Mouse (Mus musculus): ENCODE measurements around the gene Mast4. TPM values are rescaled to one million over a fixed set of nuclear protein-coding genes. Genes with fewer than 3 reads are reported as not detected.

Mast4 gene
- polyA plus RNA-seq, 1 experiment from 2014 or later = 18.9 TPM

- 67% methylated on average over 7 of the region's 7 CpGs for WGBS
- Histone ChIP-seq H3K4me3 (ENCODE audit: low read depth, low read length) (no peak overlapping the region), H3K9ac (ENCODE audit: low read length) (no peak overlapping the region), H3K9me3 (ENCODE audit: control insufficient read depth, low read length) (no peaks in the 10 kb centered on the region), H3K27ac (replicated peaks; ENCODE audit: low read depth, low read length) (no peak overlapping the region), H3K4me2 (ENCODE audit: low read depth, severe bottlenecking) (no peak overlapping the region), H3K4me1 (ENCODE audit: control insufficient read depth, insufficient read depth, low read length) (peaks cover 10% of the 10 kb centered on the region; the same call in 1 of the 2 replicates), H3K36me3 (ENCODE audit: control insufficient read depth, insufficient read depth, low read length) (no peaks in the 10 kb centered on the region), H3K27me3 (ENCODE audit: control insufficient read depth, insufficient read depth, low read length) (no peaks in the 10 kb centered on the region)
- ATAC-seq (ENCODE audit: insufficient number of reproducible peaks, low FRiP score, low TSS enrichment, low read depth) (no peak), DNase-seq (ENCODE audit: low spot score) (no peak)
These were observed 205.6 kb downstream of the Mast4 start for GRCm38 (mm10) chr13:103128729-103129128.

- Histone ChIP-seq H3K9me3 (ENCODE audit: control insufficient read depth, low read length) (no peaks in the 10 kb centered on the region), H3K27me3 (ENCODE audit: control insufficient read depth, insufficient read depth, low read length) (no peaks in the 10 kb centered on the region), H3K9ac (ENCODE audit: low read length) (no peak overlapping the region), H3K4me1 (ENCODE audit: control insufficient read depth, insufficient read depth, low read length) (peaks cover 10% of the 10 kb centered on the region; the same call in 1 of the 2 replicates), H3K27ac (replicated peaks; ENCODE audit: low read depth, low read length) (no peak overlapping the region), H3K36me3 (ENCODE audit: control insufficient read depth, insufficient read depth, low read length) (no peaks in the 10 kb centered on the region), H3K4me3 (ENCODE audit: low read depth, low read length) (no peak overlapping the region), H3K4me2 (ENCODE audit: low read depth, severe bottlenecking) (no peak overlapping the region)
- no peak for DNase-seq (ENCODE audit: low spot score)
- WGBS = 94% methylated on average over 5 of the region's 5 CpGs
- ATAC-seq (ENCODE audit: insufficient number of reproducible peaks, low FRiP score, low TSS enrichment, low read depth) = no peak
These were observed 206.7 kb downstream of the Mast4 start for GRCm38 (mm10) chr13:103127594-103127993.

- H3K9ac ChIP-seq (ENCODE audit: low read length) = no peak overlapping the region
- H3K4me2 ChIP-seq (ENCODE audit: low read depth, severe bottlenecking) = no peak overlapping the region
- 86% methylated on average over 9 of the region's 9 CpGs for WGBS
- peaks cover 12% of the 10 kb centered on the region; the same call in 1 of the 2 replicates for H3K4me1 ChIP-seq (ENCODE audit: control insufficient read depth, insufficient read depth, low read length)
- H3K4me3 ChIP-seq (ENCODE audit: low read depth, low read length) = no peak overlapping the region
- no peak for ATAC-seq (ENCODE audit: insufficient number of reproducible peaks, low FRiP score, low TSS enrichment, low read depth)
- H3K27me3 ChIP-seq (ENCODE audit: control insufficient read depth, insufficient read depth, low read length) = 0 out of 2 replicates have a peak, but pooled peaks cover 2% of the 10 kb centered on the region
- H3K36me3 ChIP-seq (ENCODE audit: control insufficient read depth, insufficient read depth, low read length) = no peaks in the 10 kb centered on the region
- no peak overlapping the region for H3K27ac ChIP-seq (replicated peaks; ENCODE audit: low read depth, low read length)
- no peaks in the 10 kb centered on the region for H3K9me3 ChIP-seq (ENCODE audit: control insufficient read depth, low read length)
- DNase-seq (ENCODE audit: low spot score) = no peak
These were observed 210.6 kb downstream of the Mast4 start for GRCm38 (mm10) chr13:103123716-103124115.

GRCm38 (mm10) chr13:103121796-103122792 is 212.2 kb downstream of the Mast4 start:
- no peak overlapping the region for H3K4me3 ChIP-seq (ENCODE audit: low read depth, low read length)

GRCm38 (mm10) chr13:103120669-103121131 is 213.6 kb downstream of the Mast4 start:
- H3K4me1 ChIP-seq (ENCODE audit: control insufficient read depth, insufficient read depth, low read length) = peaks cover 6% of the 10 kb centered on the region; the same call in 1 of the 2 replicates
- H3K27ac ChIP-seq (replicated peaks; ENCODE audit: low read depth, low read length) = no peak overlapping the region
- 15% methylated on average over 7 of the region's 7 CpGs for WGBS
- H3K4me3 ChIP-seq (ENCODE audit: low read depth, low read length) = no peak overlapping the region
- no peaks in the 10 kb centered on the region for H3K9me3 ChIP-seq (ENCODE audit: control insufficient read depth, low read length)
- 0 out of 2 replicates have a peak, but pooled peaks cover 2% of the 10 kb centered on the region for H3K27me3 ChIP-seq (ENCODE audit: control insufficient read depth, insufficient read depth, low read length)
- peak overlapping the region; percentile 37 for H3K4me2 ChIP-seq (ENCODE audit: low read depth, severe bottlenecking)
- peak overlapping the region; percentile 63; the same call in 1 of the 2 replicates for H3K9ac ChIP-seq (ENCODE audit: low read length)
- ATAC-seq (ENCODE audit: insufficient number of reproducible peaks, low FRiP score, low TSS enrichment, low read depth) (peak; percentile 71), DNase-seq (ENCODE audit: low spot score) (peak; percentile 63)
- H3K36me3 ChIP-seq (ENCODE audit: control insufficient read depth, insufficient read depth, low read length) = no peaks in the 10 kb centered on the region

More at GRCm38 (mm10) chr13:103121796-103122792, 212.2 kb downstream of the Mast4 start:
- Histone ChIP-seq H3K27ac (replicated peaks; ENCODE audit: low read depth, low read length) (no peak overlapping the region), H3K9ac (ENCODE audit: low read length) (no peak overlapping the region), H3K36me3 (ENCODE audit: control insufficient read depth, insufficient read depth, low read length) (no peaks in the 10 kb centered on the region), H3K4me2 (ENCODE audit: low read depth, severe bottlenecking) (no peak overlapping the region), H3K9me3 (ENCODE audit: control insufficient read depth, low read length) (no peaks in the 10 kb centered on the region), H3K4me1 (ENCODE audit: control insufficient read depth, insufficient read depth, low read length) (peaks cover 12% of the 10 kb centered on the region; the same call in 1 of the 2 replicates), H3K27me3 (ENCODE audit: control insufficient read depth, insufficient read depth, low read length) (0 out of 2 replicates have a peak, but pooled peaks cover 2% of the 10 kb centered on the region)
- 30% methylated on average over 22 of the region's 22 CpGs for WGBS
- DNase-seq (ENCODE audit: low spot score) (no peak), ATAC-seq (ENCODE audit: insufficient number of reproducible peaks, low FRiP score, low TSS enrichment, low read depth) (no peak)

- 90% methylated on average over 9 of the region's 9 CpGs for WGBS
These were observed 214.6 kb downstream of the Mast4 start for GRCm38 (mm10) chr13:103119728-103120127.

GRCm38 (mm10) chr13:103115116-103115515 is 219.2 kb downstream of the Mast4 start:
- Histone ChIP-seq H3K36me3 (ENCODE audit: control insufficient read depth, insufficient read depth, low read length) (no peaks in the 10 kb centered on the region), H3K4me2 (ENCODE audit: low read depth, severe bottlenecking) (no peak overlapping the region), H3K4me3 (ENCODE audit: low read depth, low read length) (no peak overlapping the region), H3K27me3 (ENCODE audit: control insufficient read depth, insufficient read depth, low read length) (no peaks in the 10 kb centered on the region), H3K9ac (ENCODE audit: low read length) (no peak overlapping the region), H3K27ac (replicated peaks; ENCODE audit: low read depth, low read length) (no peak overlapping the region), H3K9me3 (ENCODE audit: control insufficient read depth, low read length) (no peaks in the 10 kb centered on the region), H3K4me1 (ENCODE audit: control insufficient read depth, insufficient read depth, low read length) (no peaks in the 10 kb centered on the region)
- 86% methylated on average over 4 of the region's 4 CpGs for WGBS
- ATAC-seq (ENCODE audit: insufficient number of reproducible peaks, low FRiP score, low TSS enrichment, low read depth) (no peak), DNase-seq (ENCODE audit: low spot score) (no peak)

More at GRCm38 (mm10) chr13:103119728-103120127, 214.6 kb downstream of the Mast4 start:
- Histone ChIP-seq H3K27ac (replicated peaks; ENCODE audit: low read depth, low read length) (no peak overlapping the region), H3K4me1 (ENCODE audit: control insufficient read depth, insufficient read depth, low read length) (0 out of 2 replicates have a peak, but pooled peaks cover 2% of the 10 kb centered on the region), H3K27me3 (ENCODE audit: control insufficient read depth, insufficient read depth, low read length) (0 out of 2 replicates have a peak, but pooled peaks cover 2% of the 10 kb centered on the region), H3K9me3 (ENCODE audit: control insufficient read depth, low read length) (no peaks in the 10 kb centered on the region), H3K9ac (ENCODE audit: low read length) (no peak overlapping the region), H3K36me3 (ENCODE audit: control insufficient read depth, insufficient read depth, low read length) (no peaks in the 10 kb centered on the region), H3K4me2 (ENCODE audit: low read depth, severe bottlenecking) (no peak overlapping the region), H3K4me3 (ENCODE audit: low read depth, low read length) (no peak overlapping the region)
- ATAC-seq (ENCODE audit: insufficient number of reproducible peaks, low FRiP score, low TSS enrichment, low read depth) (no peak), DNase-seq (ENCODE audit: low spot score) (no peak)

GRCm38 (mm10) chr13:103114274-103114673 is 220.0 kb downstream of the Mast4 start:
- 67% methylated on average over 5 of the region's 5 CpGs for WGBS
- H3K4me3 ChIP-seq (ENCODE audit: low read depth, low read length) = no peak overlapping the region
- H3K9ac ChIP-seq (ENCODE audit: low read length) = no peak overlapping the region
- H3K27me3 ChIP-seq (ENCODE audit: control insufficient read depth, insufficient read depth, low read length) = no peaks in the 10 kb centered on the region
- DNase-seq (ENCODE audit: low spot score) (no peak), ATAC-seq (ENCODE audit: insufficient number of reproducible peaks, low FRiP score, low TSS enrichment, low read depth) (no peak)
- H3K9me3 ChIP-seq (ENCODE audit: control insufficient read depth, low read length) = no peaks in the 10 kb centered on the region
- H3K4me2 ChIP-seq (ENCODE audit: low read depth, severe bottlenecking) = no peak overlapping the region
- no peaks in the 10 kb centered on the region for H3K4me1 ChIP-seq (ENCODE audit: control insufficient read depth, insufficient read depth, low read length)
- no peaks in the 10 kb centered on the region for H3K36me3 ChIP-seq (ENCODE audit: control insufficient read depth, insufficient read depth, low read length)
- H3K27ac ChIP-seq (replicated peaks; ENCODE audit: low read depth, low read length) = no peak overlapping the region
